Mouse (Mus musculus) kidney, adult 2 months (tissue): ENCODE results near the gene Gm49337. TPM values are rescaled to one million over a fixed set of nuclear protein-coding genes. Genes with fewer than 3 reads are reported as not detected.
A peak's percentile ranks its signal among the peaks of the same experiment; 100 is the strongest.
"Not testable (repeated sequence)": the region's sequence is repeated elsewhere in the genome, so short reads cannot be mapped to it uniquely, and the experiment has no call there.

Experiments used
- DNase-seq: peaks from one replicate; pipeline ENCODE4 v3.0.0; 2021
- H3K27ac ChIP-seq: fragments of 200-500 bp; 2 replicates; pipeline ENCODE4 v1.5.1; 2012; ENCODE audit warnings: low read depth, low read length, control low read depth, inconsistent platforms; ENCODE audit not compliant: insufficient read depth
- H3K27me3 ChIP-seq: fragments of 200-500 bp; replicated peaks from 2 replicates; pipeline ENCODE4 v1.6.1; 2012; ENCODE audit warnings: mild to moderate bottlenecking, moderate library complexity, low read length, inconsistent platforms; ENCODE audit not compliant: control insufficient read depth, insufficient read depth
- H3K36me3 ChIP-seq: fragments of 200-500 bp; 2 replicates; pipeline ENCODE4 v1.6.1; 2012; ENCODE audit warnings: mild to moderate bottlenecking, moderate library complexity, low read length, inconsistent platforms; ENCODE audit not compliant: control insufficient read depth, insufficient read depth
- H3K4me1 ChIP-seq: fragments of 200-500 bp; 2 replicates; pipeline ENCODE4 v1.6.1; 2011; ENCODE audit warnings: low read length; ENCODE audit not compliant: control insufficient read depth, insufficient read depth
- H3K4me3 ChIP-seq: fragments of 200-500 bp; 2 replicates; pipeline ENCODE4 v1.5.1; 2011; ENCODE audit warnings: mild to moderate bottlenecking, low read depth, low read length, control low read depth; ENCODE audit not compliant: insufficient read depth
- CTCF ChIP-seq: fragments of 200-500 bp; conservative IDR thresholded peaks from 2 replicates; pipeline ENCODE4 v1.5.1; 2011; ENCODE audit warnings: low read depth, mild to moderate bottlenecking, control low read depth, low read length, moderate library complexity, mixed read lengths; ENCODE audit not compliant: insufficient read depth, insufficient read length
- POLR2A ChIP-seq: fragments of 200-500 bp; IDR thresholded peaks from one replicate; pipeline ENCODE4 v1.6.1; 2011; ENCODE audit warnings: low read depth, low read length, control low read depth
- WGBS: fragments of 180-500 bp; shearing (Covaris S2); methylation state at CpG from one replicate; pipeline ENCODE4 v1.1.7; 2018; 5-methylcytosine and 5-hydroxymethylcytosine counted together
- polyA plus RNA-seq: library from polyadenylated mRNA; depleted of rRNA; stranded (reverse); fragments of >200 nt; gene quantifications from 2 replicates; pipeline ENCODE4 v1.2.3, GENCODE M21; 2012

Gene Gm49337
- polyA plus RNA-seq, 1 experiment: not detected

GRCm38 (mm10) chr4:116244240-116244639, 71.1 kb downstream of the Gm49337 start:
- Histone ChIP-seq H3K27me3 (no peaks in the 10 kb centered on the region), H3K4me1 (no peaks in the 10 kb centered on the region), H3K36me3 (no peaks in the 10 kb centered on the region), H3K4me3 (no peak overlapping the region), H3K27ac (no peak overlapping the region)
- no peak for DNase-seq
- TF ChIP-seq POLR2A (no peak), CTCF (no peak)
- WGBS: 76% methylated on average over 2 of the region's 2 CpGs

GRCm38 (mm10) chr4:116245926-116246325, 72.7 kb downstream of the Gm49337 start:
- 58% methylated on average over 3 of the region's 3 CpGs for WGBS
- not testable (repeated sequence) for H3K36me3 ChIP-seq, H3K27ac ChIP-seq, H3K4me3 ChIP-seq, H3K27me3 ChIP-seq, H3K4me1 ChIP-seq
- DNase-seq: peak; percentile 49
- TF ChIP-seq CTCF: peak; percentile 57

GRCm38 (mm10) chr4:116249986-116250385, 76.8 kb downstream of the Gm49337 start:
- Histone ChIP-seq H3K27ac (no peak overlapping the region), H3K36me3 (no peaks in the 10 kb centered on the region), H3K4me3 (no peak overlapping the region), H3K27me3 (no peaks in the 10 kb centered on the region), H3K4me1 (no peaks in the 10 kb centered on the region)
- no peak for TF ChIP-seq POLR2A
- TF ChIP-seq CTCF: no peak
- 89% methylated on average over 3 of the region's 3 CpGs for WGBS
- DNase-seq: no peak

DNA sequence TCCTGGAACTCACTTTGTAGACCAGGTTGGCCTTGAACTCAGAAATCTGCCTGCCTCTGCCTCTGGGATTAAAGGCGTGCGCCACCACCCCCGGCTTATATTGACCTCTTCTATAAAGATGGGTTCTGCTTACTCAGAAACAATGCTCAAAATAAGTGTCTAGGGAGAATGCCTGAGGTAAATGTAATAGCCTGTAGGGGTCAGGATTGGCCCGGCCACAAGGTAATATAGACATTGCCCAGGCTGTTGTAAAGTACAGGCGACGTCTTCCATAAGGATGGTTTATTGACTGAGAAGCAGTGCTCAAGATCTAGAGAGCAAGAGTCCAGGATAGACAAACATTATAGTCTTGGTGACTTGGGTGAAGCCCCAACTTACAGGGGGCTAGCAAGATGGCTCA, 95.0 kb downstream of the Gm49337 start:
- DNase-seq: no peak
- Histone ChIP-seq H3K36me3 (no peaks in the 10 kb centered on the region; the same call in 1 of the 2 replicates), H3K4me1 (no peaks in the 10 kb centered on the region), H3K27me3 (no peaks in the 10 kb centered on the region), H3K4me3 (no peak overlapping the region), H3K27ac (no peak overlapping the region)
- TF ChIP-seq POLR2A (no peak), CTCF (no peak)
- WGBS: 94% methylated on average over 6 of the region's 6 CpGs

GRCm38 (mm10) chr4:116282211-116282610, 109.0 kb downstream of the Gm49337 start:
- TF ChIP-seq POLR2A (no peak), CTCF (peak; percentile 39)
- Histone ChIP-seq H3K27me3 (no peaks in the 10 kb centered on the region), H3K27ac (no peak overlapping the region), H3K4me1 (no peaks in the 10 kb centered on the region), H3K36me3 (peaks cover 1% of the 10 kb centered on the region; the same call in 1 of the 2 replicates), H3K4me3 (no peak overlapping the region)
- DNase-seq: peak; percentile 20
- WGBS: 85% methylated on average over 2 of the region's 2 CpGs

GRCm38 (mm10) chr4:116291561-116291960, 118.4 kb downstream of the Gm49337 start:
- 88% methylated on average over 6 of the region's 6 CpGs for WGBS
- no peak for DNase-seq
- no peak overlapping the region for H3K4me3 ChIP-seq
- H3K27ac ChIP-seq: no peak overlapping the region
- H3K27me3 ChIP-seq: no peaks in the 10 kb centered on the region
- H3K36me3 ChIP-seq: no peaks in the 10 kb centered on the region
- no peaks in the 10 kb centered on the region for H3K4me1 ChIP-seq
- no peak for TF ChIP-seq POLR2A
- TF ChIP-seq CTCF: no peak

DNA sequence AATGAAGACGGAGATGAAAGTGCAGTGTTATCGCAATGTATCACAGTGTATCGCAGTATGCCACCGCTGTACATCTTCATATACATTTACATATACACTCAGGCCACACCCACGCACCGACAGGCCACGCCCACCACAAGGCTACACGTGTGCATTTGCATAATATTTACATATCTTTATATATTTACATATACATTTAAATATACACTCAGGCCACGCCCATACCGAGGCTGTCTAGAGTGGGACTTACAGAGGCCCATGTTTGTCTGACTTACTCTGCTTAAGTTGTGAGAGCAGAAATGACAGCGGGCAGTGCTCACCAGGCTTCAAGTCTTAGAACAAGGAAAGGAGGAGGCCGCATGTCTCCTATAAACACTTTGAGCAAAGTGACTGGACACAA, 120.1 kb downstream of the Gm49337 start:
- no peak overlapping the region for H3K27ac ChIP-seq
- H3K27me3 ChIP-seq: no peaks in the 10 kb centered on the region
- H3K4me3 ChIP-seq: no peak overlapping the region
- H3K4me1 ChIP-seq: no peaks in the 10 kb centered on the region
- DNase-seq: no peak
- 89% methylated on average over 12 of the region's 12 CpGs for WGBS
- H3K36me3 ChIP-seq: no peaks in the 10 kb centered on the region
- no peak for TF ChIP-seq CTCF
- TF ChIP-seq POLR2A: no peak

- Histone ChIP-seq H3K27ac (no peak overlapping the region; the same call in 1 of the 2 replicates), H3K4me1 (no peaks in the 10 kb centered on the region), H3K4me3 (no peak overlapping the region), H3K27me3 (no peaks in the 10 kb centered on the region), H3K36me3 (no peaks in the 10 kb centered on the region; the same call in 1 of the 2 replicates)
- TF ChIP-seq POLR2A (no peak), CTCF (no peak)
- DNase-seq: no peak
- 39% methylated on average over 4 of the region's 4 CpGs for WGBS
Observed at GRCm38 (mm10) chr4:116300878-116301355, 127.7 kb downstream of the Gm49337 start.
